Mouse (Mus musculus) erythroblast, embryonic 14.5 days (primary cell): Measurements from ENCODE around the gene Fthl17e.
"Not testable (repeated sequence)": the region's sequence is repeated elsewhere in the genome, so short reads cannot be mapped to it uniquely, and the experiment has no call there.

Source experiments
- GATA1 ChIP-seq: IDR thresholded peaks from 2 replicates; pipeline ENCODE4 v1.6.1; 2012; ENCODE audit warnings: low read length, inconsistent platforms, mixed read lengths
- TAL1 ChIP-seq: IDR thresholded peaks from 3 replicates; pipeline ENCODE4 v1.6.1; 2012; ENCODE audit warnings: low read length, inconsistent platforms, mixed read lengths

GRCm38 (mm10) chrX:9062715-9063114, 29.4 kb downstream of the Fthl17e start, which contains the start of gene Fthl17f:
- TF ChIP-seq GATA1, TAL1: not testable (repeated sequence)
